Mouse (Mus musculus) ES-E14 (cell line): ENCODE results near the gene Tapt1. TPM values are rescaled to one million over a fixed set of nuclear protein-coding genes. Genes with fewer than 3 reads are reported as not detected.

ENCODE experiments used
- DNase-seq: peaks from one replicate; pipeline ENCODE4 v3.0.0-alpha.2; 2013; ENCODE audit warnings: low read depth, low spot score
- H3K27ac ChIP-seq: 2 replicates; pipeline ENCODE4 v1.5.1; 2012; ENCODE audit warnings: low read depth, mild to moderate bottlenecking, low read length, moderate library complexity, mixed read lengths; ENCODE audit not compliant: poor library complexity, insufficient read depth, severe bottlenecking
- H3K36me3 ChIP-seq: 2 replicates; pipeline ENCODE4 v1.6.1; 2012; ENCODE audit warnings: mild to moderate bottlenecking, low read length, moderate library complexity, mixed read lengths; ENCODE audit not compliant: control insufficient read depth, poor library complexity, insufficient read depth, severe bottlenecking
- H3K4me1 ChIP-seq, 2 experiments: fragments of 150-350 bp in 1 of 2; sonication (generic) in 1 of 2; 2 replicates each; pipeline ENCODE4 v1.6.1; 2012; ENCODE audit warnings: low read length in 2 of 2, mild to moderate bottlenecking in 1 of 2, mixed read lengths in 1 of 2; ENCODE audit not compliant: control insufficient read depth in 2 of 2, insufficient read depth in 2 of 2, poor library complexity in 1 of 2
- H3K4me3 ChIP-seq, 2 experiments: fragments of 150-350 bp in 1 of 2; sonication (generic) in 1 of 2; 2 replicates each; pipeline ENCODE4 v1.5.1; 2012; ENCODE audit warnings: low read length in 2 of 2, low read depth in 1 of 2, mild to moderate bottlenecking in 1 of 2, mixed read lengths in 1 of 2; ENCODE audit not compliant: insufficient read depth in 1 of 2, poor library complexity in 1 of 2, severe bottlenecking in 1 of 2
- H3K9ac ChIP-seq: 2 replicates; pipeline ENCODE4 v1.6.1; 2012; ENCODE audit warnings: low read depth, mild to moderate bottlenecking, low read length, mixed read lengths; ENCODE audit not compliant: poor library complexity, insufficient read depth, severe bottlenecking
- H3K9me3 ChIP-seq: fragments of 150-350 bp; sonication (generic); 2 replicates; pipeline ENCODE4 v1.6.1; 2012; ENCODE audit warnings: low read depth, mild to moderate bottlenecking, low read length; ENCODE audit not compliant: control insufficient read depth, insufficient read depth
- CHD2 ChIP-seq: IDR thresholded peaks from 2 replicates; pipeline ENCODE4 v1.6.1; 2014; ENCODE audit warnings: mild to moderate bottlenecking, low read depth, low read length, inconsistent platforms
- HCFC1 ChIP-seq: IDR thresholded peaks from 2 replicates; pipeline ENCODE4 v1.6.1; 2012; ENCODE audit warnings: low read length, inconsistent platforms, borderline replicate concordance; ENCODE audit not compliant: insufficient read depth
- MAFK ChIP-seq: IDR thresholded peaks from 2 replicates; pipeline ENCODE4 v1.6.1; 2014; ENCODE audit warnings: mild to moderate bottlenecking, low read depth, low read length, inconsistent platforms; ENCODE audit not compliant: insufficient read depth
- ZC3H11A ChIP-seq: IDR thresholded peaks from 2 replicates; pipeline ENCODE4 v1.6.1; 2012; ENCODE audit warnings: low read depth, mild to moderate bottlenecking, inconsistent platforms, low read length, borderline replicate concordance
- ZNF384 ChIP-seq: IDR thresholded peaks from 2 replicates; pipeline ENCODE4 v1.6.1; 2012; ENCODE audit warnings: low read depth, low read length, inconsistent platforms
- in situ Hi-C, 2 experiments: fragments of 600-800 bp; cut with MboI; formaldehyde crosslinking; loops; one replicate each; pipeline ENCODE4 v1.15.1; 2025; ENCODE audit warnings: low sequenced_read_pairs in 2 of 2, inconsistent platforms in 1 of 2; ENCODE audit not compliant: unreplicated experiment in 2 of 2
- total RNA-seq: library from RNA; depleted of rRNA; stranded (reverse); fragments of 300-350 nt; gene quantifications from 2 replicates; pipeline ENCODE4 v1.2.3, GENCODE M21; 2012

The Tapt1 gene
- total RNA-seq, 1 experiment: 25.9 TPM

GRCm38 (mm10) chr5:44201665-44202064, 24.8 kb downstream of the Tapt1 start:
- Histone ChIP-seq H3K9ac (no peak overlapping the region), H3K9me3 (no peaks in the 10 kb centered on the region), H3K4me3 (no peak overlapping the region), H3K4me1 (no peaks in the 10 kb centered on the region), H3K36me3 (no peaks in the 10 kb centered on the region; the same call in 1 of the 2 replicates), H3K27ac (no peak overlapping the region)
- TF ChIP-seq ZC3H11A: no peak
- TF ChIP-seq CHD2: no peak
- TF ChIP-seq HCFC1: no peak
- TF ChIP-seq MAFK: no peak
- TF ChIP-seq ZNF384: no peak
- DNase-seq: no peak
- in situ Hi-C loops: no loop called here

GRCm38 (mm10) chr5:44199109-44199508, 27.3 kb downstream of the Tapt1 start:
- TF ChIP-seq ZC3H11A (no peak), HCFC1 (no peak), MAFK (no peak), CHD2 (no peak), ZNF384 (no peak)

DNA sequence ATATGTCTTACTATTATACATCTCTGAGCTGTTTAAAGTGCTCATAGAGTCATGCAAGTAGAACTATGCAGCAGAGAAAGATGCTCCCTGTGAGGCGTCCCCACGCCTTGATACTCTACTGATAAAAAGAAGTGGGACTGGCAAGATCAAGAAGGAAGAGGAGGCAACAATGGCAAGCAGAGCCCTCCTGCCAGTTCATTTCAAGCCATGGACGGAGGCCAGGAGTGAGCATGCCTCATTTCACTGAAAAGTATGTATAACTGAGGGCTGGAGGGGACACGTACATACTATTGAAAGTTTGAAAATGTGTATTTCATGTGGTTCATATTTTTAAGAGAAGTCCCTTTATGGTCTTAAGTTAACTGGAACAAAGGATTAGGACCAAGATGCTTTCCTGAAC, 28.0 kb downstream of the Tapt1 start:
- H3K27ac ChIP-seq: no peak overlapping the region
- no peak overlapping the region for H3K4me3 ChIP-seq
- H3K9me3 ChIP-seq: no peaks in the 10 kb centered on the region
- no peak overlapping the region for H3K9ac ChIP-seq
- H3K36me3 ChIP-seq: peaks cover 4% of the 10 kb centered on the region; the same call in 1 of the 2 replicates
- H3K4me1 ChIP-seq: no peaks in the 10 kb centered on the region
- no peak for DNase-seq
- in situ Hi-C loops: no loop called here
- TF ChIP-seq ZNF384: no peak
- no peak for TF ChIP-seq MAFK
- TF ChIP-seq CHD2: no peak
- no peak for TF ChIP-seq HCFC1
- no peak for TF ChIP-seq ZC3H11A

More at GRCm38 (mm10) chr5:44199109-44199508, 27.3 kb downstream of the Tapt1 start:
- Histone ChIP-seq H3K9ac (no peak overlapping the region), H3K9me3 (no peaks in the 10 kb centered on the region), H3K4me3 (no peak overlapping the region), H3K4me1 (no peaks in the 10 kb centered on the region), H3K36me3 (peaks cover 1% of the 10 kb centered on the region; the same call in 1 of the 2 replicates), H3K27ac (no peak overlapping the region)
- DNase-seq: no peak
- in situ Hi-C loops: no loop called here

GRCm38 (mm10) chr5:44197806-44198205, 28.6 kb downstream of the Tapt1 start:
- in situ Hi-C loops: no loop called here
- H3K27ac ChIP-seq: no peak overlapping the region
- H3K9me3 ChIP-seq: no peaks in the 10 kb centered on the region
- no peak for DNase-seq
- TF ChIP-seq ZC3H11A (no peak), ZNF384 (no peak), HCFC1 (no peak), MAFK (no peak), CHD2 (no peak)
- H3K36me3 ChIP-seq: peaks cover 9% of the 10 kb centered on the region; the same call in 1 of the 2 replicates
- no peaks in the 10 kb centered on the region for H3K4me1 ChIP-seq
- no peak overlapping the region for H3K9ac ChIP-seq
- H3K4me3 ChIP-seq: no peak overlapping the region

DNA sequence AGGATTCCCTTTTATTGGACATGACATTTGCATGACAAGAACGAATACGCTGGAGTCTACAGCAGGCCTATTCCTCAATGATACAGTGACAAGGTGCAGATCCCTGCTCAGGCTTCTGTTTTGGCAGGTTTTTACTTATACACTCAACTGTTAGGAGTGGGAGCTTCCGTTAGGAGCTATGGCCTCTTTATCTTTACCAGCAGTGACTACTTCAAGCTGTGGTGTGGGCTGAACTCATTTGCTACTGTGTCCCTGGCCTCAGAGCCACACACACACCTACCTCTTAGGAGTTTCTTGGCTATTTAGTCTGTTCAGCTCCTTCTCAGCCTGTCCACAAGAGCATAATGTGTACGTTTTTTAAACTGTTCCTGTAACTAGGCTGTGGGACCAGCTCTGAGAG, 30.3 kb downstream of the Tapt1 start:
- in situ Hi-C loops: no loop called here
- DNase-seq: no peak
- no peaks in the 10 kb centered on the region for H3K4me1 ChIP-seq
- H3K4me3 ChIP-seq: no peak overlapping the region
- no peak for TF ChIP-seq HCFC1
- no peak for TF ChIP-seq CHD2
- TF ChIP-seq MAFK: no peak
- no peak for TF ChIP-seq ZNF384
- no peak for TF ChIP-seq ZC3H11A
- no peaks in the 10 kb centered on the region for H3K9me3 ChIP-seq
- no peak overlapping the region for H3K9ac ChIP-seq
- peaks cover 10% of the 10 kb centered on the region; the same call in 1 of the 2 replicates for H3K36me3 ChIP-seq
- H3K27ac ChIP-seq: no peak overlapping the region
